Mouse (Mus musculus): ENCODE results near the gene Borcs7. TPM values are rescaled to one million over a fixed set of nuclear protein-coding genes. Genes with fewer than 3 reads are reported as not detected.

The Borcs7 gene
- polyA plus RNA-seq, 1 experiment from 2014 or later = 15.3 TPM

DNA sequence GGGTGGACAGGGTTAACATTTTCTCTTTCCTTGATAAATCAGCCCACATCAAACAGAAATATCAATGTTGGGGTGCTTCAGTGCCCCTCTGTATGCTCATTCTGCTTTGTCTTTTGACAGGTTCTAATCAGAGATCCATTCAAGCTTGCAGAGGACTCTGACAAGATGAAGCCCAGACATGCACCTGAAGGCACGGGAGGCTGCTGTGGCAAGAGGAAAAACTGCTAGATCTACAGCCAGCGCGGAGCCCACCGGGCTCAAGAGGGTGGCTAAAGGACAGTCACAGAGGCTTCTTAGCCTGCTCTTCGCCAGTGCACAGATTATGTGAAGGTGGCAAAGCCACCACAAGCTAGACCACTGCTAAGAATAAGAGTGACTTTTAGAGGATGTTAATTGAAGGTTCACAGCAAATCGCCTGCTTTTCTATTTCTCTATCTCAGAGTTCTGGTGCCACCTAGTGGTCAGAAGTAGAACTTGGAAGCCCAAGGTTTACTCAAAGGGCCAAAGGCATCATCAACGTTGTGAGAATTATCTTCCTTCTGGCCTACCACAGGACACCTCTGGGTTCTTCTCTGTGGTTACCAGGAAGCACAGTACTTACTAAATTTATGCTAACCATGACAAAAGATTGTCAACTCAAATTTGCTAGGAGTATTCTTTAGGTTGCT, 50.8 kb downstream of the Borcs7 start:
- Histone ChIP-seq H3K9ac (replicated peaks; ENCODE audit: low read length) (no peak overlapping the region), H3K4me3 (ENCODE audit: low read depth, low read length) (no peak overlapping the region), H3K27me3 (ENCODE audit: control insufficient read depth, insufficient read depth, low read length) (no peaks in the 10 kb centered on the region), H3K36me3 (replicated peaks; ENCODE audit: control insufficient read depth, insufficient read depth, low read depth, low read length) (no peaks in the 10 kb centered on the region), H3K9me3 (replicated peaks; ENCODE audit: control insufficient read depth, low read length) (no peaks in the 10 kb centered on the region), H3K27ac (replicated peaks; ENCODE audit: low read depth, low read length) (no peak overlapping the region), H3K4me1 (ENCODE audit: control insufficient read depth, insufficient read depth, low read length) (no peaks in the 10 kb centered on the region), H3K4me2 (ENCODE audit: low read depth, low read length) (no peak overlapping the region)
- WGBS = 55% methylated on average over 7 of the region's 7 CpGs
- DNase-seq (ENCODE audit: low spot score) (peak; percentile 87), ATAC-seq (replicated peaks; ENCODE audit: insufficient number of reproducible peaks, low FRiP score, low TSS enrichment, low read depth) (no peak)

DNA sequence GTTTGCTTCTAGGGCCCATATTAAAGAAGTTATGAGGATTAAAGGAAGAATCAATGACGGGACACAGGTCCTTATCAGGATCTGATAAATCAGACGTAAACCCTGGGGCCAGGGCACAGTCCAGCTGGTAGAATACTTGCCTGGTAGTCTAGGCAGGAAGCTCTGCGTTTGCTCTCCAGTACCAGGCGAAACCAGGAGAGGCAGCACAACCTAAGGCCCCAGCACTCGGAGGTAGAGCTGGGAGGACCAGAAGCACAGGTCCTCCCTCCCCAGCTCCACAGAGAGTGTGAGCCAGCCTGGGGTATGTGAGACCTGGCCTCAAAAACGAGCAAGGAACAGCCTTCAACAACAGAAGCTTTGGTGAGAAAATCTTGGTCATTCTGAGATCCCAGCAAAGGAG, 51.9 kb downstream of the Borcs7 start:
- ATAC-seq (replicated peaks; ENCODE audit: insufficient number of reproducible peaks, low FRiP score, low TSS enrichment, low read depth) (no peak), DNase-seq (ENCODE audit: low spot score) (no peak)
- 49% methylated on average over 6 of the region's 6 CpGs for WGBS
- Histone ChIP-seq H3K27ac (replicated peaks; ENCODE audit: low read depth, low read length) (no peak overlapping the region), H3K4me2 (ENCODE audit: low read depth, low read length) (no peak overlapping the region), H3K9me3 (replicated peaks; ENCODE audit: control insufficient read depth, low read length) (no peaks in the 10 kb centered on the region), H3K4me3 (ENCODE audit: low read depth, low read length) (no peak overlapping the region), H3K27me3 (ENCODE audit: control insufficient read depth, insufficient read depth, low read length) (no peaks in the 10 kb centered on the region), H3K9ac (replicated peaks; ENCODE audit: low read length) (no peak overlapping the region), H3K4me1 (ENCODE audit: control insufficient read depth, insufficient read depth, low read length) (no peaks in the 10 kb centered on the region), H3K36me3 (replicated peaks; ENCODE audit: control insufficient read depth, insufficient read depth, low read depth, low read length) (no peaks in the 10 kb centered on the region)

DNA sequence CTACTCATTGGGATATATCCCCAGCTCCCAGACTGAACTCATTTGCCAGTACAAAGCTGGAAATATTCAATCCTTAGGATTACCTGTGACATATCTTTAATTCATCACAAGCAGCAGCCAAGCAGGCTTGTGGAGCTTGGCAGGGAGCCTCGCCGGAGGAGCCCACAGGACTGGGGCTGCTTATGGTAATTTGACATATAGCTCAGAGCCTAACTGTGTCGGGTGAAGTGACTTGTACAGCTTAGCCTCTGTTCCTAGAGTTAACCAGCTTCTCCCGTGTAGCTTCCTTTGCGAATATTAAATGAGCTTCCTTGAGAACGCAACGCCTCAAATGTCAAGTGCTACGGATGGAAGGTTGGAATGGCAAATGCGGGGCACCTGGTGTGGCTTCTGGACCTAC, 55.0 kb downstream of the Borcs7 start:
- Histone ChIP-seq H3K4me1 (ENCODE audit: control insufficient read depth, insufficient read depth, low read length) (no peaks in the 10 kb centered on the region), H3K4me2 (ENCODE audit: low read depth, low read length) (no peak overlapping the region), H3K9me3 (replicated peaks; ENCODE audit: control insufficient read depth, low read length) (no peaks in the 10 kb centered on the region), H3K27ac (replicated peaks; ENCODE audit: low read depth, low read length) (no peak overlapping the region), H3K4me3 (ENCODE audit: low read depth, low read length) (no peak overlapping the region), H3K9ac (replicated peaks; ENCODE audit: low read length) (no peak overlapping the region), H3K36me3 (replicated peaks; ENCODE audit: control insufficient read depth, insufficient read depth, low read depth, low read length) (no peaks in the 10 kb centered on the region), H3K27me3 (ENCODE audit: control insufficient read depth, insufficient read depth, low read length) (no peaks in the 10 kb centered on the region)
- WGBS = 65% methylated on average over 9 of the region's 9 CpGs
- ATAC-seq (replicated peaks; ENCODE audit: insufficient number of reproducible peaks, low FRiP score, low TSS enrichment, low read depth) = no peak
- no peak for DNase-seq (ENCODE audit: low spot score)

DNA sequence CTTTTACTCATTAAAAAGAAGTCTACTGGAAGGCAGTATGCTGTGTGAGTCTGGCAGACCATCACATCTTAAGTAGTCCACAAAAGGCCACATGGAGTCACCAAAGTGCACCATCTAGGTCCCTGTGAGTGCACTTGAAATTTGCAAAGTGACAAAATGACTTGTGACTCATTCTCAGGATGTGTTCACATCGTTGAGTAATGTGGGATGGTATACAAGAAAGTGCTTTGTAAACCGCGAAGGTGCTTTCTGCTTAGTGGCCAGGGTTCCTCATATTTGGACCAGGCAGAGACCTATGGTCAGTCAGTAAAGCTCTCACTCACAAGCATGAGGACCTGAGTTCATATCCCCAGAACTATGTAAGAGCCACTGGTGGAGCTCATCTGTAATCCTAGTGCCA, 58.1 kb downstream of the Borcs7 start:
- Histone ChIP-seq H3K9ac (replicated peaks; ENCODE audit: low read length) (no peak overlapping the region), H3K4me3 (ENCODE audit: low read depth, low read length) (no peak overlapping the region), H3K4me2 (ENCODE audit: low read depth, low read length) (no peak overlapping the region), H3K27ac (replicated peaks; ENCODE audit: low read depth, low read length) (no peak overlapping the region), H3K27me3 (ENCODE audit: control insufficient read depth, insufficient read depth, low read length) (no peaks in the 10 kb centered on the region), H3K9me3 (replicated peaks; ENCODE audit: control insufficient read depth, low read length) (no peaks in the 10 kb centered on the region), H3K36me3 (replicated peaks; ENCODE audit: control insufficient read depth, insufficient read depth, low read depth, low read length) (no peaks in the 10 kb centered on the region), H3K4me1 (ENCODE audit: control insufficient read depth, insufficient read depth, low read length) (no peaks in the 10 kb centered on the region)
- DNase-seq (ENCODE audit: low spot score) (no peak), ATAC-seq (replicated peaks; ENCODE audit: insufficient number of reproducible peaks, low FRiP score, low TSS enrichment, low read depth) (no peak)
- 90% methylated on average over 3 of the region's 3 CpGs for WGBS

DNA sequence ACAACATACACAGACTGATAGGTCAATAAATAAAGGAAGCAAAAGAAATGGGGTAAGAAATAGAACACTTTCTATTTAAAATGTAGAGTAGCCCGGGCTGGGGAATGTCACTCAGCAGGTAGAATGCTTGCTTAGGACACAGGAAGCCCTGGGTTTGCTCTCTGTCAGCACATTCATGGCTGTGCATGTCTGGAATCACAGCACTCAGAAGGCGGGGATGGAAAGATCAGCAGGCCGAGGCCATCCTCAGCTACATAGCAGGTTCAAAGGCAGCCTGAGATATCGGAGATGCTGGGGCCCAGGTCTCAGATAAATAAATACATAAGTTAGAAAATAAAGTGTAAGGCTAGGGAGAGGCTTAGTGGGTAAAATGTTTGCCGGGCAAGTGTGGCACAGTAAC, 62.5 kb downstream of the Borcs7 start:
- no peak overlapping the region for H3K9ac ChIP-seq (replicated peaks; ENCODE audit: low read length)
- WGBS = 82% methylated on average over 5 of the region's 5 CpGs
- no peaks in the 10 kb centered on the region for H3K4me1 ChIP-seq (ENCODE audit: control insufficient read depth, insufficient read depth, low read length)
- H3K27ac ChIP-seq (replicated peaks; ENCODE audit: low read depth, low read length) = no peak overlapping the region
- no peak overlapping the region for H3K4me3 ChIP-seq (ENCODE audit: low read depth, low read length)
- no peak overlapping the region for H3K4me2 ChIP-seq (ENCODE audit: low read depth, low read length)
- ATAC-seq (replicated peaks; ENCODE audit: insufficient number of reproducible peaks, low FRiP score, low TSS enrichment, low read depth) = no peak
- no peaks in the 10 kb centered on the region for H3K27me3 ChIP-seq (ENCODE audit: control insufficient read depth, insufficient read depth, low read length)
- no peaks in the 10 kb centered on the region for H3K9me3 ChIP-seq (replicated peaks; ENCODE audit: control insufficient read depth, low read length)
- no peaks in the 10 kb centered on the region for H3K36me3 ChIP-seq (replicated peaks; ENCODE audit: control insufficient read depth, insufficient read depth, low read depth, low read length)
- no peak for DNase-seq (ENCODE audit: low spot score)

Other genes starting within 250 kb of the Borcs7 start
- gene Trim8, start 188.2 kb upstream of the Borcs7 start, polyA plus RNA-seq (2014; fragmentation: Nextera tagmentation; extraction: Ambion mirVana) = 17.8 and 18.6 TPM in 2 replicates
- 122 and 130 TPM in 2 replicates for gene Arl3, start 116.7 kb upstream of the Borcs7 start, polyA plus RNA-seq (2014; fragmentation: Nextera tagmentation; extraction: Ambion mirVana)
- 13.6 and 14.7 TPM in 2 replicates for gene Sfxn2, start 116.5 kb upstream of the Borcs7 start, polyA plus RNA-seq (2014; fragmentation: Nextera tagmentation; extraction: Ambion mirVana)
- gene Wbp1l, start 90.8 kb upstream of the Borcs7 start, polyA plus RNA-seq (2014; fragmentation: Nextera tagmentation; extraction: Ambion mirVana) = 30.1 and 34.4 TPM in 2 replicates
- not detected in 2 replicates for gene Cyp17a1, start 16.7 kb upstream of the Borcs7 start, polyA plus RNA-seq (2014; fragmentation: Nextera tagmentation; extraction: Ambion mirVana)
- 29.3 and 34.6 TPM in 2 replicates for gene As3mt, start 17.6 kb downstream of the Borcs7 start, polyA plus RNA-seq (2014; fragmentation: Nextera tagmentation; extraction: Ambion mirVana)
- gene Cnnm2, start 71.7 kb downstream of the Borcs7 start, polyA plus RNA-seq (2014; fragmentation: Nextera tagmentation; extraction: Ambion mirVana) = 3.6 and 3.8 TPM in 2 replicates

Measured in embryonic facial prominence, embryonic 11.5 days (tissue).